Mouse (Mus musculus): ENCODE data around the gene Srcin1.

- TF ChIP-seq GATA1 (IDR thresholded peaks at IDR 0.05; ENCODE audit: low read length) (no peak), TAL1 (IDR thresholded peaks at IDR 0.05; ENCODE audit: low read length) (no peak)
Measured at GRCm38 (mm10) chr11:97570493-97571137, 5.4 kb downstream of the Srcin1 start.

Measured in erythroblast, embryonic 14.5 days (primary cell).